Mouse (Mus musculus): ENCODE results near the gene Unc13c. TPM values are rescaled to one million over a fixed set of nuclear protein-coding genes. Genes with fewer than 3 reads are reported as not detected.

The Unc13c gene
- total RNA-seq, 1 experiment from 2014 or later = not detected

DNA sequence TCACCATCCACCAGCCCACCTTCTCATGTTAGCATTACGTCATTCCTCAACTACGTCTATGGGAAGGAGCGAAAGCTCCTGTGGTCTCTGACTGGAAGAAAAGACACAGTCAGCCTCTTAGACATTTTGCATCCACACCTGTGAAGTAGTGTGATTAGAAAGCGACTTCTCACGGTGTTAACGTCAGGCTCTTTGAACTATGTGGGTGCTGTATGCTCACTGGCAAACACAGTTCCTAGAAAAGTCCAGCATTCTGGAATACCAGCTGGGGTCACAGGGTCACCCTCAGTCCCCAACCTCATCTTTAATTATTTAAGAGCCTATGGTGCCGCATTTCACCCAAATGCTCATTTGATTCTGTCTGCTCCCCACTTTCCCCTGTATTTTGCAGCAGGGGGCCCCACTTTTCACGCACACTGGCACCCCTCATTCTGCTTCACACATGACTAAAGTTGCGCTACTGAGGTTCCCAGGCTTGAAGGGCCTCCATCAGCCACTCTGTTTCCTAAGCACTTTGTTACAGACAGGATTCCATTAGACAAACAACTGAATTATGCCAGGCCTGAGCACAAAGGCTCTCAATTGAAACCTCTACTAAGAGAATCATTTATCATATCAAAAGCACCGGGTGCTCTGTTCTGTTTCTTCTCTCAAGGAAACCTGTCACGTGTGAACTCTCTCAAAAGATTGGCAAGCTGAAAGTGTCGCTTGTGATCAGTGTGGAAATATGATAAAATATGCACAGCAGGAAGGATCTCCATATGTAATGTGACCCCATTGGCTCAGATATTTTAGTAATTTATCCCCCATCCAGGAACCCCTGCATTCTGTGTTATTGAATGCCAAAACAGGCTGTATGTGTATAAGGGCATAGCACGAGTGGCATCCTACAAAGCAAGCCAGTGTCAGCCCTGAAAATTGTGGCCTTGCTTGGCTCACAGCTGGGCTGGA lies 287.9 kb downstream of the Unc13c start:
- ATAC-seq (ENCODE audit: extremely low read depth, insufficient number of reproducible peaks, low FRiP score, poor library complexity, severe bottlenecking) = no peak

DNA sequence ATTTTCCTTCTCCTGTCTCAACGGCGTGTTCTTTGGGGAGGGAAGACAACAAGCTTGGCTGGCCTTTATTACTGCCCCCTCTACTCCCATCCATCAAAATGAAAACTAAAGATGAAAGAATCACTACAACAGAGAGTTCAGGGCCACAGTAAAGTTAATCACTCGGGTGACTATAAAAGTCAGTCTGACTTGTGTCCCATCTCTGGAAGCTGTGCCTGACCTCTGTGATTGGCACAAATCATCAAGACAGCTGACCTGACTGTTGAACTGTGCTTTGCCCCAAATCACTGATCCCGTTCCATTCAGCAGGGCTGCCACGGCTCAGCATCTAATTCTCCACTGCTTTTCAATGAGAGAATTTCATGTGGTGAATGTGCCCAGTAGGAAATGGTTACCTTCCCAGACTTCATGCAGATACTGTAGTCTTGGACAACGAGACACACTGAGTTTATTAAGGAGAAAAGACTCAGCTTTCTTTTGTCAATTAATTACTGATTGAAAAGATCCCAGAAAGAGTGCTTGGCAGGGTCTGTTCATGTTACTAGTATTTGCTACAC lies 297.0 kb downstream of the Unc13c start:
- no peak for ATAC-seq (ENCODE audit: extremely low read depth, insufficient number of reproducible peaks, low FRiP score, poor library complexity, severe bottlenecking)

GRCm38 (mm10) chr9:73670040-73670439 lies 298.7 kb downstream of the Unc13c start:
- no peak for ATAC-seq (ENCODE audit: extremely low read depth, insufficient number of reproducible peaks, low FRiP score, poor library complexity, severe bottlenecking)

GRCm38 (mm10) chr9:73662839-73663238 lies 305.9 kb downstream of the Unc13c start:
- ATAC-seq (ENCODE audit: extremely low read depth, insufficient number of reproducible peaks, low FRiP score, poor library complexity, severe bottlenecking) = no peak

DNA sequence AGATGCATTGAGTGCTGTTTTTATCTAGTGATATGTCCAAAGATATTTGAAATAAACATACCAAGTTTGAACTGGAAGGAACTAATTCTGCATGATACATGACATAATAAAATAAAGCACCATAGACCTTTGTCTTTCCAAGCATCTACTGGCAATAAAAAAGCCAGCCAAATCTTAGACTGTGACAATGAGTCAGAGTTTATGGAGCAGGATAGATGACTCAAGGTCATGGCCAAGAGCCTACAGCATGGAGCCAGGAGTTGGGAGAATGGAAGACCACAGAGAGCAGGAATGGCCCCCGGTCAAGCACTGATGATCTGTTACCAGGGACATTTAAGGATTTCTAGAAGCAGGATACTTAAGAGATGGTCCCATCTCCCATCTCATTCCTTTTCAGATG lies 319.7 kb downstream of the Unc13c start:
- ATAC-seq (ENCODE audit: extremely low read depth, insufficient number of reproducible peaks, low FRiP score, poor library complexity, severe bottlenecking) = no peak

GRCm38 (mm10) chr9:73638119-73638518 lies 330.6 kb downstream of the Unc13c start:
- ATAC-seq (ENCODE audit: extremely low read depth, insufficient number of reproducible peaks, low FRiP score, poor library complexity, severe bottlenecking) = no peak

DNA sequence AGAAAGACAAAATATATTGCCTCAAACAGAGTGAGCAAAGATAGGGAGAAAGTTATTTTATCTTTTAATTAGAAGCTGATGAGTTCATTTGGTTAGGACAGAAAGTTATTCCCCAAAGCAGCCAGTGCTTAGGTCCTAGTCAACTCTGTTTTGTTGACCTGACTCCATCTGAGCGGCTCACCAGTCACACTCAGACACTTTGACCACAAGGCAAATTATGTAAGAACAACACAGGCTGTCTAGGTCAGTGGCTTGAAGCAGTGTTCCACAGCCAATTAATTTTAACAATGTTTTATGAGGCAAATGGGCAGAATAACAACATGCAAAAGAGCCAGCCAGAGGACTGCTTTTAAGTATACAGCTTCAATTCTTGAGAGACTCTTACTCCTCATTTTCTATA lies 343.6 kb downstream of the Unc13c start:
- ATAC-seq (ENCODE audit: extremely low read depth, insufficient number of reproducible peaks, low FRiP score, poor library complexity, severe bottlenecking) = no peak

DNA sequence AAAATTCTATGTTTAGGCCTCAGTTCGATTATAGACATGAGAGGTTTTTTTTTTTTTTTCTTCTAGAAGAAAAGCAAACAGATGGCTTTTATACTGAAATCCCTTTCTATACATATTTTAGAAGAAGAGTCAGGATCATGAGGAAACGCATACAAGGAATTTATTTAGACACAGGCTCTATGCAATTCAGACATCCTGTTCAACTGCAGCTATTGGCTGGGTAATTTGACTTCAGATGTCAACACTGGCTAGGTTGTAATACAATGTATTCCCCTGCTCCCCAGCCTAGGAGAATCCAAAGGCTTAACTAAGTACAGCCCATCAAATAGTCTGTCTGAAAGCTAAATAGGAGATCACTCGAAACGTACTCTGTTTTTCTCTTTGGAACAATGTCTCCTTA lies 355.9 kb downstream of the Unc13c start:
- no peak for ATAC-seq (ENCODE audit: extremely low read depth, insufficient number of reproducible peaks, low FRiP score, poor library complexity, severe bottlenecking)

DNA sequence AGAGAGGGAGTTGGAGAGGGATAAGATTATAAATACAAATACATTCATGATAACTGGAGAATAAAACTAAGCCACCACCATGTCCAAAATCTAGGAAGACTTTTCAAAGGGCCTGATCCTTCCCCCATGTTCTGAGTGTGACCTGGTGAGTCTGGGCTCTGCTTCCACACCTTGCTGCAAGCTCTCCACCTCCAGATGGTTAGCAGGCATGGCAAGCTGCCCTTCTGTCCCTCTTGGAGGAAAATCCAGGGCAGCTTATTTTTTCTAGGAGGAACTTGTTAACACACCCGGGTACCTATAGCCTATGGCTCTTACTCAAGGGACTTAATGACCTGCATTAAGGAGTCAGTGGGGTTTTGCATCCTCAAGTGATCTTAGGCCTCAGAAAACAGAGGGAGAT lies 364.8 kb downstream of the Unc13c start:
- ATAC-seq (ENCODE audit: extremely low read depth, insufficient number of reproducible peaks, low FRiP score, poor library complexity, severe bottlenecking) = no peak

- no peak for ATAC-seq (ENCODE audit: extremely low read depth, insufficient number of reproducible peaks, low FRiP score, poor library complexity, severe bottlenecking)
These were observed 403.2 kb downstream of the Unc13c start for GRCm38 (mm10) chr9:73565558-73565957.

DNA sequence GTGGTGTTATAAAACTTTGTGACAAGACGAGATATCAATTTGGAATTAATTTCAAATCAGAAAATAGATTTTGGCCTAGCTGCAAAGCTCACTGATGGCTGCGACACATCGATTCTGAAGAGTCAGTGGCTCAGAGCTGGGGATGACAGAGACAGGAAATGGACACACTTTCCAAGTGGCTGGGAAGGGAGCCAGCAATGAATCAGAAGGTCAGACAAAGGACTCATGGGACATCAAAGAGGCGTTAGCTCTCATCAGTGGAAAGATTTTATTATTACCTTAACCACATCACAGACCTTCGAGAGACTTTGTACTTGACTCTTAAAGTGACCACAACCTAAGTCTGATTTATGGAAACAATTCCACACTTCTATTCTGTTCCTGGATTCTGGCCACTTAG lies 408.7 kb downstream of the Unc13c start:
- no peak for ATAC-seq (ENCODE audit: extremely low read depth, insufficient number of reproducible peaks, low FRiP score, poor library complexity, severe bottlenecking)

GRCm38 (mm10) chr9:73557805-73558204 lies 411.0 kb downstream of the Unc13c start:
- ATAC-seq (ENCODE audit: extremely low read depth, insufficient number of reproducible peaks, low FRiP score, poor library complexity, severe bottlenecking) = no peak

- no peak for ATAC-seq (ENCODE audit: extremely low read depth, insufficient number of reproducible peaks, low FRiP score, poor library complexity, severe bottlenecking)
These were observed 413.4 kb downstream of the Unc13c start for GRCm38 (mm10) chr9:73555354-73555753.

DNA sequence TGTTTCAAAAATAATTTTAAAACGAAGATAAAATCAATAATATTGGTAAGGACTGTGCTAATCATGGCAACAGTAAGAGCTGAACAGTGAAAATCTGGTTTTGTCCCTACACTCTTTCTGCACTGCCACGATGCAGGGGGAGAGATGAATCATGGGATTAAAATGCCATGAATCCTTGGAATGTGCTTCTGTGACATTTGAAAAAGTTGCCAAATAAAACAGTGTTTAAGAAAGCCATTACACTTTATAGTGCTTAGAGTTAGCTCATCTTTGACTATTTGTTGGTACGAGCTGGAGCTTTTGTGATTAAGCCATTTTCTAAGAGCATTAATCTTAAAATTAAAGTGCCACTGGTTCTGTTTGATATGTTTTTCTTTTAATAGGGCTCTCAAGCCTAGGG lies 496.2 kb downstream of the Unc13c start:
- ATAC-seq (ENCODE audit: extremely low read depth, insufficient number of reproducible peaks, low FRiP score, poor library complexity, severe bottlenecking) = no peak

- ATAC-seq (ENCODE audit: extremely low read depth, insufficient number of reproducible peaks, low FRiP score, poor library complexity, severe bottlenecking) = no peak
These were observed 506.7 kb downstream of the Unc13c start for GRCm38 (mm10) chr9:73462027-73462426.

DNA sequence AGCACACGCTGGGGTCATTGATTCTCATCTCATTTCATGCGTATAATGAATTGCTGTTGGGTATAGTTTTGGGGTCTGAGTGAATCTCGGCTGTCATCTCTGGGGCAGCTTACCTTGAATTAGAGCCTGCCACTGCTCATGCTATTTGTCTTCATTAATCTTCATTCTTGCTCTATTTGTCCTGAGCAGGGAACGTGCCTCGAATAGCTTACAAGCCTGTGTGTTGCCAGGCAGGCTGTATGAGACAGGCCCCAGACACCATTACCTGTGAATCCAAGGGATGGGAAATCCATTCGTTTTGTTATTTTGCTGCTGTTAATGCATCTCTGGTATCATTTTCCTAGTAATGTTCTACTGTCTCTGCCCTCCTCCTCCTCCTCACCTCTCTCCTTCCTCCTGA lies 518.8 kb downstream of the Unc13c start:
- ATAC-seq (ENCODE audit: extremely low read depth, insufficient number of reproducible peaks, low FRiP score, poor library complexity, severe bottlenecking) = no peak

DNA sequence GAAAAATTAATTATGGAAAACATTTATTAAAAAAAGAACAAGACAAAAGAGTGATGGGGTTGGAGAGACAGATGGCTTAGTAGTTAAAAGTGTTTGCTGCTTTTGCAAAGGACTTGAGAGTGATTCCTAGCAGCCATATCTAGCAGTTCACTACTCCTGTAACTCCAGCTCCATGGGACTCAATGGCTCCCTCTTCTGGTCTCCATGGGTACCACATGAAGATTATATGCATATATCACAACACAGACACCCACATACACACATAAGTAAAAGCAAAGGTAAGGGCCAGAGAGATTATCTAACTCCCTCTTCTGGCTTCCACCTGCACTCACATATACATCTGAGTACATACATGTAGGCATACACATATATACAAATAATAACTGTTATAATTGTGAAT lies 519.5 kb downstream of the Unc13c start:
- ATAC-seq (ENCODE audit: extremely low read depth, insufficient number of reproducible peaks, low FRiP score, poor library complexity, severe bottlenecking) = no peak

- no peak for ATAC-seq (ENCODE audit: extremely low read depth, insufficient number of reproducible peaks, low FRiP score, poor library complexity, severe bottlenecking)
These were observed 536.8 kb downstream of the Unc13c start for GRCm38 (mm10) chr9:73431925-73432324.
